Mouse (Mus musculus) large intestine, adult 2 months (tissue): ENCODE results near the gene Ttyh2. TPM values are rescaled to one million over a fixed set of nuclear protein-coding genes. Genes with fewer than 3 reads are reported as not detected.
A peak's percentile ranks its signal among the peaks of the same experiment; 100 is the strongest.

Experiments
- DNase-seq: peaks from one replicate; pipeline ENCODE4 v3.0.0-alpha.2; 2012; ENCODE audit warnings: low read depth, low spot score
- WGBS: fragments of 180-500 bp; shearing (Covaris S2); methylation state at CpG from one replicate; pipeline ENCODE4 v1.1.7; 2018; 5-methylcytosine and 5-hydroxymethylcytosine counted together
- polyA plus RNA-seq: library from polyadenylated mRNA; depleted of rRNA; stranded (reverse); fragments of >200 nt; gene quantifications from 2 replicates; pipeline ENCODE4 v1.2.3, GENCODE M21; 2012; rRNA removed

Gene Ttyh2
- polyA plus RNA-seq, 1 experiment, result 46.5 TPM

GRCm38 (mm10) chr11:114731711-114732110 lies 56.5 kb downstream of the Ttyh2 start:
- no peak for DNase-seq
- 81% methylated on average over 4 of the region's 4 CpGs for WGBS

GRCm38 (mm10) chr11:114732890-114733289 lies 57.7 kb downstream of the Ttyh2 start:
- 70% methylated on average over 22 of the region's 22 CpGs for WGBS
- no peak for DNase-seq

GRCm38 (mm10) chr11:114736111-114736510 lies 60.9 kb downstream of the Ttyh2 start:
- 74% methylated on average over 2 of the region's 2 CpGs for WGBS

GRCm38 (mm10) chr11:114736913-114737624 lies 61.8 kb downstream of the Ttyh2 start:
- peak; percentile 11 for DNase-seq
- WGBS, result 34% methylated on average over 11 of the region's 11 CpGs

More at GRCm38 (mm10) chr11:114736111-114736510, 60.9 kb downstream of the Ttyh2 start:
- DNase-seq, result no peak

- DNase-seq, result no peak
- WGBS, result 38% methylated on average over 10 of the region's 10 CpGs
Measured at GRCm38 (mm10) chr11:114740598-114740997, 65.4 kb downstream of the Ttyh2 start.

GRCm38 (mm10) chr11:114741451-114741850 lies 66.2 kb downstream of the Ttyh2 start:
- 53% methylated on average over 6 of the region's 6 CpGs for WGBS
- DNase-seq, result no peak

GRCm38 (mm10) chr11:114745134-114745533 lies 69.9 kb downstream of the Ttyh2 start:
- peak; percentile 55 for DNase-seq
- 3% methylated on average over 12 of the region's 12 CpGs for WGBS

GRCm38 (mm10) chr11:114747564-114748138 lies 72.4 kb downstream of the Ttyh2 start:
- no peak for DNase-seq
- WGBS, result 27% methylated on average over 12 of the region's 12 CpGs

- 3% methylated on average over 51 of the region's 51 CpGs for WGBS
- peak; percentile 25 for DNase-seq
Measured at GRCm38 (mm10) chr11:114764820-114765818, 89.9 kb downstream of the Ttyh2 start, which contains the start of gene Kif19a. Gene Kif19a (plus strand): TSS chr11:114765388.

- WGBS, result 60% methylated on average over 6 of the region's 6 CpGs
Measured at GRCm38 (mm10) chr11:114769911-114770310, 94.7 kb downstream of the Ttyh2 start.

More at GRCm38 (mm10) chr11:114769911-114770310, 94.7 kb downstream of the Ttyh2 start:
- no peak for DNase-seq

Other genes starting within 250 kb of the Ttyh2 start
- 525 and 588 TPM in 2 replicates for gene Rpl38, start 6.9 kb upstream of the Ttyh2 start, polyA plus RNA-seq
- gene Dnaic2, start 52.0 kb downstream of the Ttyh2 start, polyA plus RNA-seq, result 0.51 and 0.93 TPM in 2 replicates
- gene Kif19a, start 90.0 kb downstream of the Ttyh2 start, polyA plus RNA-seq, result 0.76 and 1.0 TPM in 2 replicates
- 0.30 and 0.40 TPM in 2 replicates for gene Btbd17, start 120.5 kb downstream of the Ttyh2 start, polyA plus RNA-seq
- not detected in 2 replicates for gene Gpr142, start 123.5 kb downstream of the Ttyh2 start, polyA plus RNA-seq
- 2.0 and 3.9 TPM in 2 replicates for gene Gprc5c, start 175.7 kb downstream of the Ttyh2 start, polyA plus RNA-seq
- 1.3 and 2.2 TPM in 2 replicates for gene Cd300a, start 214.6 kb downstream of the Ttyh2 start, polyA plus RNA-seq